Mouse (Mus musculus) olfactory bulb, adult 2 months (tissue): ENCODE data around the gene Rbms1.

Experiments used
- CTCF ChIP-seq: fragments of 200-500 bp; IDR thresholded peaks from 2 replicates; pipeline ENCODE4 v1.5.1; 2012; ENCODE audit warnings: low read depth, mild to moderate bottlenecking, low read length, moderate library complexity; ENCODE audit not compliant: insufficient read depth
- POLR2A ChIP-seq: fragments of 200-500 bp; IDR thresholded peaks from 2 replicates; pipeline ENCODE4 v1.6.1; 2012; ENCODE audit warnings: mild to moderate bottlenecking, low read depth, low read length, moderate library complexity; ENCODE audit not compliant: insufficient read depth

GRCm38 (mm10) chr2:60717348-60717747 lies 245.6 kb downstream of the Rbms1 start:
- TF ChIP-seq POLR2A (no peak), CTCF (no peak)
